Mouse (Mus musculus): ENCODE data around the gene Slc20a1. TPM values are rescaled to one million over a fixed set of nuclear protein-coding genes. Genes with fewer than 3 reads are reported as not detected.

Slc20a1 gene
- polyA plus RNA-seq, 1 experiment, result 14.7 TPM

DNA sequence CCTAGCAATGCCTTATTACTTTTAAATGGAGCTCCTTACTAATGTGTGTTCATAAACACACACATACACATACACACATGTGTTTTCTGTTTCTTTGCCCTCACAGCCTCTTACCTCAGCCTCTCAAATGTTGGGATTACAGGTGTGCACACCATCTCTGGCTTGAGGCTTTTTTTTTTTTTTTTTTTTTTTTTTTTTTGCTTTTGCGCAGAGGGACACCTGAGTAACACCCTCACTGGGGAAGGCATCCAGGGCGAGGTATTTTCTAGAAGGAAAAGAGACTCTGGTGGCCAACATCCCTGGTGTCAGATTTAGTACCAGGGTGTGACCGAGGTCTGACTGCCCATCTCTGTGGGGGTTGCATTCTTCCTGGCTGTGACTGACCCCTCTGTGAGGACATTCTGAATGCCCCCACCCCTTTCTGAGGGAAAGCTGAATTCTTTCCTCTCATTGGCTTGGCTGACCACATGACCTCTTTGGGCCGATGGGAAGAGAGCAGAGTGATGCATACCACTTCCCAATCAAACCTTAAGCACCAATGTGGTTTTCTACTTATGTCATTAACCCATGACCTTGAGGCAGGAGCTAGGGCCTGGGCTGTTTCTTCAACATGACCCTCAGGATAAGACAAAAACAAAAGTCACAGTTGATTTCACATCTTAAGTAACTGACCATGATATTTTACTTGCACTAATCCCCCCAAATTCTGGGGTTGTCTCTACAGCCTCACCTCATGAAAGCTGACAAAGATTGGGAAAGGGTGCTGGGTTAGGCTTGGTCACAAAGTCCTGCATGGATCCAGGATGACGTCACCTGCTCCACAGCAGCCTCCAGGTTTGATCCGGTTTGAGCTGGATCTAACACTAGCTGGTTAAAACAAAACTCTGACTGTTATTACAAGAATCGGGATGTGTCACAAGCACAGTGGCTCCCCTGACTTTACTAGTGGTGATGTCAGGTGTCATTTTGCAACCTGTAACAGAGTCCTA, 43.6 kb downstream of the Slc20a1 start:
- Histone ChIP-seq H3K4me3 (ENCODE audit: insufficient read depth, low read depth, low read length) (no peak overlapping the region), H3K4me1 (ENCODE audit: control insufficient read depth, insufficient read depth, low read length) (peaks cover 21% of the 10 kb centered on the region; the same call in 1 of the 2 replicates), H3K27ac (ENCODE audit: insufficient read depth, low read depth, low read length) (peak overlapping the region; percentile 67; the same call in 1 of the 2 replicates), H3K27me3 (replicated peaks; ENCODE audit: control insufficient read depth, insufficient read depth, low read length) (no peaks in the 10 kb centered on the region), H3K36me3 (ENCODE audit: control insufficient read depth, insufficient read depth, low read length) (no peaks in the 10 kb centered on the region)
- TF ChIP-seq POLR2A (IDR thresholded peaks at IDR 0.05; ENCODE audit: low read depth, low read length) (no peak), CTCF (conservative IDR thresholded peaks at IDR 0.05; ENCODE audit: insufficient read depth, insufficient read length, low read depth, low read length) (no peak)
- WGBS, result 43% methylated on average over 7 of the region's 7 CpGs
- DNase-seq, result peak; percentile 88

DNA sequence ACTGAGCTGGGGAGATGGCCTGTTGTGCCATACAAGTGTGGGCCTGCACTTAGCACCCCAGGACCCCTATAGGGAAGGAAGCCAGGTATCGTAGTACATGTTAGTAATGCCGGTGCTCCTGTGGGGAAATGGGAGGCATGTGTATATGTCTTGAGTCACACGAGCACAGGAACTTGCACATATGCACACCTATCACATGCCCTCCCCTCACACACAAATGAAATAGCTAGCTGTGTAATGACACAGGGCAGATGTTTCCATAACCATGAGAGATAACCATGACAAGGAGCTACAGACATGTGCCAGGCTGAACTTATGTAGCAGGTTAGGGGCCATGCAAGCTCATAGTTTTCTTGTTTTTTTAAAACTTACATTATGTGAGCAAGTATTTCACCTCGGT, 44.4 kb downstream of the Slc20a1 start:
- Histone ChIP-seq H3K4me1 (ENCODE audit: control insufficient read depth, insufficient read depth, low read length) (peaks cover 21% of the 10 kb centered on the region; the same call in 1 of the 2 replicates), H3K36me3 (ENCODE audit: control insufficient read depth, insufficient read depth, low read length) (no peaks in the 10 kb centered on the region), H3K27me3 (replicated peaks; ENCODE audit: control insufficient read depth, insufficient read depth, low read length) (no peaks in the 10 kb centered on the region), H3K27ac (ENCODE audit: insufficient read depth, low read depth, low read length) (no peak overlapping the region), H3K4me3 (ENCODE audit: insufficient read depth, low read depth, low read length) (no peak overlapping the region)
- no peak for DNase-seq
- 95% methylated on average over 4 of the region's 4 CpGs for WGBS
- TF ChIP-seq CTCF (conservative IDR thresholded peaks at IDR 0.05; ENCODE audit: insufficient read depth, insufficient read length, low read depth, low read length), result no peak
- no peak for TF ChIP-seq POLR2A (IDR thresholded peaks at IDR 0.05; ENCODE audit: low read depth, low read length)

DNA sequence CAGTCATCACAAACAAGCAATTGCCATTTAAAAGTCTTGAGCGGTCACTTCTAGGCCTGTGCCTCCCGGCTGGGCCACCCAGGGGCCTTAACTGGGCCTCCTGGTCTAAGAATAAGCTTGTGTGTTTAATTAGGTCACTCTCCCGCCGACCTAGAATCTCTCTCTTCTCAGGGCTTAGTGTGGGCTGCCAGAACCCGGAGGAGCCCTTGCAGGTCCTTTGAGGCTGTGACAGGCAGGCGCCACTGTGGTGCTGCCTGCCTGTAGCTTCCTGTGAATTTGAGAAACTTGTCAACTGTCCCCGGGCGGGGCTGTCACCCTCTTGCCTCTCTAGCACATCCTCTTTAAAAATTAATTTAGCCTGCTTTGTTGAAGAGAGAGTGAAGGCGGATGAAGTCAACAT, 45.2 kb downstream of the Slc20a1 start:
- Histone ChIP-seq H3K4me3 (ENCODE audit: insufficient read depth, low read depth, low read length) (no peak overlapping the region), H3K27ac (ENCODE audit: insufficient read depth, low read depth, low read length) (peak overlapping the region; percentile 14; the same call in 1 of the 2 replicates), H3K36me3 (ENCODE audit: control insufficient read depth, insufficient read depth, low read length) (no peaks in the 10 kb centered on the region), H3K27me3 (replicated peaks; ENCODE audit: control insufficient read depth, insufficient read depth, low read length) (no peaks in the 10 kb centered on the region), H3K4me1 (ENCODE audit: control insufficient read depth, insufficient read depth, low read length) (peaks cover 21% of the 10 kb centered on the region; the same call in 1 of the 2 replicates)
- DNase-seq, result peak; percentile 62
- 53% methylated on average over 9 of the region's 9 CpGs for WGBS
- TF ChIP-seq CTCF (conservative IDR thresholded peaks at IDR 0.05; ENCODE audit: insufficient read depth, insufficient read length, low read depth, low read length) (no peak), POLR2A (IDR thresholded peaks at IDR 0.05; ENCODE audit: low read depth, low read length) (no peak)

DNA sequence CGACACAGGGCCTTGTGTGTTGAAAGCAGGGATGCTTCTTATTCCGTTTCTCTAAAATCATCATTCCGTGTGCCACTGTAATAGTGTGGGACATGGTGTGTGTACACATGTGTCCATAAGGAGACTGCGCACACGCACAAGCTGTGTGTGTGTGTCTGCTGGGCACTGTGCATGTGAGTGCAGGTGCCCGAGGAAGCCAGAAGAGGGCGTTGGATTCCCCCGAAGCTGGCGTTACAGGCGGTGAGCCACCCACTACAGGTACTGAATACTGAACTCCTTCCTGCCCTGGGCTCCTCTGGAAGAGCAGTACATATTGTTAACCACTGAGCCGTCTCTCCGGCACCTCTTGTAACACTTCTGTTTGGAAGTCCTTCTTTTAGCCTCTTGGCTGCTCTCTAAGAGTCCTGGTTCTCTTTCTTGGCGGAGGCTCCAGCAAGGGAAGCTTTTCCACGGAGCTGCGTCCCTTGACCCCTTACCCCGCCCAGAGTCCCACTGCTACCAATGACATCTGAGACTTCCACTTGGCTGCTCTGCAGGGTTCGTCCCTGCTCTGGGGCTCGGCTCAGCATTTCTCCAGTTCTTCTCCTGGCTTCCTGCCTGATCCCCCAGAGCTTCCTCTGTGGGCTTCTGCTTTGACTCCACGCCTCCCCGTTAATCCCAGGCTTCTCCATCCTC, 46.0 kb downstream of the Slc20a1 start:
- H3K4me3 ChIP-seq (ENCODE audit: insufficient read depth, low read depth, low read length), result no peak overlapping the region
- H3K27ac ChIP-seq (ENCODE audit: insufficient read depth, low read depth, low read length), result peak overlapping the region; percentile 42; the same call in 1 of the 2 replicates
- peaks cover 21% of the 10 kb centered on the region; the same call in 1 of the 2 replicates for H3K4me1 ChIP-seq (ENCODE audit: control insufficient read depth, insufficient read depth, low read length)
- 54% methylated on average over 20 of the region's 20 CpGs for WGBS
- DNase-seq, result peak; percentile 80
- TF ChIP-seq POLR2A (IDR thresholded peaks at IDR 0.05; ENCODE audit: low read depth, low read length), result no peak
- no peak; the same call in 1 of the 2 replicates for TF ChIP-seq CTCF (conservative IDR thresholded peaks at IDR 0.05; ENCODE audit: insufficient read depth, insufficient read length, low read depth, low read length)
- H3K27me3 ChIP-seq (replicated peaks; ENCODE audit: control insufficient read depth, insufficient read depth, low read length), result no peaks in the 10 kb centered on the region
- H3K36me3 ChIP-seq (ENCODE audit: control insufficient read depth, insufficient read depth, low read length), result no peaks in the 10 kb centered on the region

DNA sequence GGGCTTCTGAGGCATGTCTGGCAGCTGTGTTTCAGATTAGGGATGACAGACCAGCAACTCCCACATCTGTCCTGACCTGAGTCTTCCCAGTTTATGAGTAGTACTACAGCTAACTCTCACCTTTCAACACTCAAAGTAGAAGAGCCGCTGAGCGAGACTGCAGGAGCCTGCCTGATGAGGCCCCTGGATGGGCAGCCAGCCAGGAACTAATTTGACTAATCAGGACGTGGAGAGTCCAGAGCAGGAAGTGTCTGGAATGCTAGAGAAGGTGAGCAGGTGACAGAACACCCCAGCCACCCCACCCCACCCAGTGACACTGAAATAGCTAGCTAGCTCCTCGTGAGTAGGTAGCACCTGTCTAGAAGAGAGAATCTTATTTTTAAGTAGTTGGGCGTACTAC, 47.1 kb downstream of the Slc20a1 start:
- H3K4me3 ChIP-seq (ENCODE audit: insufficient read depth, low read depth, low read length), result no peak overlapping the region
- H3K4me1 ChIP-seq (ENCODE audit: control insufficient read depth, insufficient read depth, low read length), result peaks cover 21% of the 10 kb centered on the region; the same call in 1 of the 2 replicates
- WGBS, result 38% methylated on average over 5 of the region's 5 CpGs
- DNase-seq, result peak; percentile 75
- H3K27ac ChIP-seq (ENCODE audit: insufficient read depth, low read depth, low read length), result no peak overlapping the region
- no peaks in the 10 kb centered on the region for H3K27me3 ChIP-seq (replicated peaks; ENCODE audit: control insufficient read depth, insufficient read depth, low read length)
- TF ChIP-seq POLR2A (IDR thresholded peaks at IDR 0.05; ENCODE audit: low read depth, low read length) (no peak), CTCF (conservative IDR thresholded peaks at IDR 0.05; ENCODE audit: insufficient read depth, insufficient read length, low read depth, low read length) (no peak)
- no peaks in the 10 kb centered on the region for H3K36me3 ChIP-seq (ENCODE audit: control insufficient read depth, insufficient read depth, low read length)

DNA sequence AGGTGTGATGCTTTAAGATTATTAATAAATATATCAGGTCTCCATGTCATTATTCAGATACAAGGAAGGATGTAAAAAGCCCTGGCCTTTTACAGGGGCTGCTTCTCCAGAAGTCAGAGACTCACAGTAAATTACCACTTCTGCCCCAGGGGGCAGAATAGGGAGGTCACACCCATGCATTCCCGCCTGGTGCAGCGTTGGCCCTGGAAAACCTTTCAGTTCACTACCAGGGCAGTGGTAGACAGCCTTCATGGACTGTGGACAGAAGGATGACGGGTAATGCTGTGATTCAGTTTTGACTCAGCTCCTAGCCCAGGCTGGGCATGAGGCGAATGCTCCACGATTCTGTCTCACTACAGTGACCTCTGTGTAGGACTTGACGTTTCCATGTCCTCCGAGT, 47.9 kb downstream of the Slc20a1 start:
- Histone ChIP-seq H3K36me3 (ENCODE audit: control insufficient read depth, insufficient read depth, low read length) (no peaks in the 10 kb centered on the region), H3K27ac (ENCODE audit: insufficient read depth, low read depth, low read length) (peak overlapping the region; percentile 96; the same call in 1 of the 2 replicates), H3K4me3 (ENCODE audit: insufficient read depth, low read depth, low read length) (no peak overlapping the region), H3K4me1 (ENCODE audit: control insufficient read depth, insufficient read depth, low read length) (peaks cover 18% of the 10 kb centered on the region; the same call in 1 of the 2 replicates), H3K27me3 (replicated peaks; ENCODE audit: control insufficient read depth, insufficient read depth, low read length) (no peaks in the 10 kb centered on the region)
- DNase-seq, result no peak
- 55% methylated on average over 7 of the region's 7 CpGs for WGBS
- TF ChIP-seq CTCF (conservative IDR thresholded peaks at IDR 0.05; ENCODE audit: insufficient read depth, insufficient read length, low read depth, low read length) (no peak), POLR2A (IDR thresholded peaks at IDR 0.05; ENCODE audit: low read depth, low read length) (no peak)

Measured in kidney, adult 2 months (tissue).